Mouse (Mus musculus) adrenal gland, postnatal 36 days (tissue): Measurements from ENCODE around the gene Efcab11. TPM values are rescaled to one million over a fixed set of nuclear protein-coding genes. Genes with fewer than 3 reads are reported as not detected.
A peak's percentile ranks its signal among the peaks of the same experiment; 100 is the strongest.

Experiments used
- DNase-seq, 2 experiments: peaks; one replicate each; pipeline ENCODE4 v3.0.0; 2021; ENCODE audit warnings: mixed read lengths in 1 of 2
- long read RNA-seq, 2 experiments: library from polyadenylated mRNA; stranded (forward); transcript quantifications; one replicate each; pipeline ENCODE4 v2.0.0; 2021; ENCODE audit warnings: borderline sequencing depth in 2 of 2
- total RNA-seq, 2 experiments: library from RNA; stranded (reverse); gene quantifications; 2 replicates each; pipeline ENCODE4 v1.2.3; 2021

Gene Efcab11
- under 1 TPM; 0.36 to 0.56 TPM for total RNA-seq
- long read RNA-seq, experiment 1, partial matches to known transcripts: 0 of 2 reads
- long read RNA-seq, experiment 1, other reads (novel, unspliced or antisense): 1 of 2 reads
- long read RNA-seq, experiment 2: 0 reads

DNA sequence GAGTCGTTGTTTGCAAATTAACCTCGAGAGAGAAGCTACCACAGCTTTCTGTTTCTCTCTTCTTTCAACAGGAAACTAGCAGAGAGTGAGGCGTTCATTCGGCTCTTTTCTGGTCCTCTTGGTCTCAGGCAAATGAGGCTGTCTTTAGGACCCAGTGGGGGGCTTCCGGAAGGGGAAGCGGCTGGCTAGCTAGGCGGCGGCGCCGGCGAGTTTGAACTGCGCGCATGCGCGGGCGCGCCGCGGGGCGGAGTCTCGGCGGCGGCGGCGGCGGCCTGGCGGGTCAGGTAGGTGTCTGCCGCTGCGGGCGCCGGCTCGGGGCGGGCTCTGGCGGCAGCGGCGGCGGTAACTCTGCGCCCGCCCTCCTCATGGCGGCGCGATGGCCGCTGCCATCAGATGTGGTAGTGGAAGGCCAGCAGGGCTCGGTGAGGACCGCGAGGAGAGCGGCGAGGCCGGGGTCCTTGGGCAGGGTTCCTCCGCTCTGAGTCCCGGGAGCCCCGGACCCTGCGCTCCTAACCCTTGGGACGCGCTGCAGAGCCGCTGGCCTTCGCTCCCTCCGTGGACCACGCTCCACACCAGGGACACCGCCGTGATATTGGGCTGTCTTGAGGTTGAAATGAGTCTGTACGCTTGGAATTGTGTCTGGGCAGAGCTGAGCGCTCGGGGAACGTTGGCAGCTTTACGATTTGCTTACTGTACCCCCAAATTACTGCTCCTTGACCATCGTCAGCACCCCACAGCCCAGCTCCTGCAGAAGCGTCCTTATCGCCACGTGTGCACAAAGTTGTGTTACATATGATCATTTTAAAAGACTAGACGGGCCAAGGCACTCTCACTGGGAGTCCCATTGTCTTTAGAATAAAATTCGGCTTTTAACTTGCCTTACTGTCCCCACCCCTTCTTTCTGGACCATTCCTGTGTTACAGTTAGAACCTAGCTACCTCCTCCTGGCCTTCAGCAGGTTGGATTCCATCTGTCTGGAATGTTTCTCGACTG, at the start of gene Efcab11, which contains the start of gene Tdp1:
TSS of gene Efcab11 (minus strand) at position 171 of the 993 bp plus-strand sequence.
TSS of gene Tdp1 (plus strand) at position 249 of the 993 bp plus-strand sequence.
- peak; percentile 94 to 97 for DNase-seq

DNA sequence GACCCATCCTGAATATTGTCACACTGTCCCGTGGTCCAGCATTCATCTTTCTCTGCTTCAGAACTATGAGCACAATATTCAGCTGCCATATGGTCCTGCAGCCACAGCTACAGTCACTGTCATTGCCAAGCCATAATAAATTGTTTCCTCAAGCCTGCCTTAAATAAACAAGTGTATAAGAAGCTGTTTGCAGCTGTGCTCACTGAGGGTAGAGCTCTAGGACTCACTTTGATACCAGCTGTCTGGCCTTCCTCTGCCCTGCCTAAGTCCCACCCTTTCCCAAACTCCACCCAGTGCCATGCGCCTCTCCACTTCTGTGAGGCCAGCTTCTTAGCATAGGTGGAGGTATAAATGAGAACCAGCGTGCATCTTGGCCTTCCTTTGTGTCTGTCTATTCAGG, 49.4 kb upstream of the Efcab11 start:
- no peak for DNase-seq

- DNase-seq: no peak
These were observed 48.0 kb upstream of the Efcab11 start for GRCm38 (mm10) chr12:99932245-99932644.

GRCm38 (mm10) chr12:99929160-99929559, 44.9 kb upstream of the Efcab11 start:
- no peak for DNase-seq

DNA sequence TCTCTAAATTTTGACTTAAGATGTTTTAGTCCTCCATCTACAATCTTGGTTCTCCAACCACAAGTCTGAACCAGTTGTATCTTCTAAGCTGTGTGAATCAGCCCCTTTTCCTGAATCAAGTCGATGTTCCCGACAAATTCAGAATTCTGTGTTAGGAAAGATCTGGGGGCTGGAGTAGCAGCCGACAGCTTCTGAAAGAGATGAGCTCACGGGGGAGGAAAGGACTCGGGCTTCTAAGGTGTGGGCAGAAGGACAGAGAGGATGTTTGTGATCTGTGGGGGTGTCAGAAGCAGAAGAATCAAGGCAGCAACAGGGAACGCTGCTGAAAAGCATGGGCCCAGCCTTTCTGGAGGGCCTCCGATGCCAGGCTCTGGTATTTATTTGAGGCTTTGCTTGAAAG, 44.1 kb upstream of the Efcab11 start:
- no peak for DNase-seq

DNA sequence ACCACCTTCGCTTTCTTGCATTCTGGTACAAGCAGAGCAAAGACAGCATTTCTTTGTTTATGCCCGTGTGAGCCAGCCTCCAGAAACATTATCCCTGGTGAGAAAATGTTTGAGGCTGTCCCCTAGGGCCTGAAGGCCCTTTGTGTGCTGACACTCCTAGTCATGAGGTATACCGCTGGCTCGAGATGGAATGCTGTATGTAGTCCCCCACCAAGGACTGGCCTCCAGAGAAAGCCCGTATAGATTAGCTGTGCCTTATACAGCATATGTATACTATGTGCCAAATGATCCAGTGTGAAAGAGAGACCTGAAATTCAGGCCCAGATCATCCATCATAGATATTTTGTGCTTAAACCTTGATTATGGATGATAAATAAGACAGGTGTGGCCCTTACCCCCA, 39.5 kb upstream of the Efcab11 start:
- no peak for DNase-seq

DNA sequence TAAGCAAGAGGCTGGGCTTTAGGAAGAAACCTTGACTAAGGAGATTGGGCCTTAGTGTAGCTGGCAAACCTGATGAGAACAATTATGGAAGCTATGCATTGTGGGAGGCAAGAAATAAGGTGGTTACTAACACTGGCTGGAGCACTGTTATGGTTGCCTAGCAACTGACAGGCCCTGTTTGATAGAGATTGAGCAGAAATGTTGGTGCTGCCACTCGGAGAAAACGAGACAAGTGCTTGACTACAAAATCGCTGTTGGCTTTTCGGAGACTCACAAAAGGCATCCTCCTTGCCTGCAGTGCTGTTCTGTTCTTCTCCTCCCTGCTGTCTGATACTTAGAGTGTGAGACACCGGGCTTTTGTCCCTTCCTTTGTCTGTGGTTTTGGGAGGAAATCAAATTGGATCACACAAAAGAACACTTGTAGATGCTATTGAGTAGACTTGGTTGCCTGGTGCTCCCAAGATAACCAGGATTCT, 38.9 kb upstream of the Efcab11 start:
- no peak for DNase-seq

GRCm38 (mm10) chr12:99921045-99921444, 36.8 kb upstream of the Efcab11 start:
- DNase-seq: no peak

GRCm38 (mm10) chr12:99919636-99920035, 35.4 kb upstream of the Efcab11 start:
- no peak for DNase-seq

DNA sequence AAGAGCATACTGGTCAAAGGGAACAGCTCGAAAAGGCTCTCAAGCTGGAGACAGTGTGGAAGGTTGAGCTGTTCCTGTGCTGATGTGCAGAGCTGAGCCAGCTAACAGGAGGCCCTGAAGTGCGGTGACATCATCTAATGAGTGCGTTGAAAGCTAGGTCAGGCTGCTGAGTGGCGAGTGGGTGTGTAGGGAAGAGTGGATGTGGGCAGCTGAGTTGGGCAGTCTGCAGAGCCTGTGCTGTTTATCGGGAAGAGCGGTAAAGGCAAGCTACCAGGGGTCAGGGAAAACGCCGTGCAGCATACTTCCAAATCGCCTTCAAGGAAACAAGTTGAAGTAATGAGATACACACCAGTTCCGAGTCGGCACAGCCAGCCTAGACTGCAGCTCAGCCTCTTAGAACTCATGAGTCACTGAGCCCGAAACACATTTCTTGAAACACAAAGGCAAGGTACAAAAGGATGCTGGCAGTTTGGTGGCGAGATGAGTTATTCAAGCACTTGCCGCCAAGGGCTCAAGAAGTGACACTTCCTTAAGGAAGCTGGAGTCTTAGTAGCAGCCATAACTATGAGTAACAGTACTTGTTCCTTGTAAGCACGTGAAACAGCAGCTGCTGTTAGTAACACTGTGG, 33.7 kb upstream of the Efcab11 start:
- DNase-seq: peak; percentile 37 to 47

GRCm38 (mm10) chr12:99911466-99911865, 27.2 kb upstream of the Efcab11 start:
- no peak for DNase-seq

GRCm38 (mm10) chr12:99904537-99904936, 20.3 kb upstream of the Efcab11 start:
- DNase-seq: no peak

DNA sequence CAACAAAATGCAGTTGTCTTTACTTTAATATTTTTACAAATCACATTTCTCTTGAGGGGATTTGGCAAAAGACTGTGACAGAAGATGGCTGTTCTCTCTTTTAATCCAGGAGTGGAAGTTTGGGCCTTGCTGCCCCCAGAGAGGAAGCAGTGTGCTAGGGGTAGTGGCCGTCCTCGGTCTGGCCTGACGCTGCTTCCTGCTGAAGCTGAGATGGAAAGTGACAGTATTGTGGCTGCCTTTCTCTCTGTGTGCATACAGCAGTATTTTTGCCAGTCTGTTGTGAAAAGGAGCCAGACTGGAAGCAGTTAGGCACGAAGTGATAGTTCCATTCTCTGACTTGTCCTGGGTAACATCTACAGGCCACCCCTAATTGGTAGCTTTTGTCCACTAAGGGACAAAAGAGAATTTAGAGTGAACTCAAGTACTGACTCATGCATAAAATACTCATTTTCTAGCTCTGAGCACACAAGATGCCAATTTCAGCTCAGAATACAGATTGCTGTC, 18.7 kb upstream of the Efcab11 start:
- DNase-seq: peak in 1 of 2 experiments; percentile 11

GRCm38 (mm10) chr12:99901973-99902866, 18.0 kb upstream of the Efcab11 start:
- peak; percentile 17 to 25 for DNase-seq

- no peak for DNase-seq
These were observed 15.8 kb upstream of the Efcab11 start for GRCm38 (mm10) chr12:99899991-99900390.

DNA sequence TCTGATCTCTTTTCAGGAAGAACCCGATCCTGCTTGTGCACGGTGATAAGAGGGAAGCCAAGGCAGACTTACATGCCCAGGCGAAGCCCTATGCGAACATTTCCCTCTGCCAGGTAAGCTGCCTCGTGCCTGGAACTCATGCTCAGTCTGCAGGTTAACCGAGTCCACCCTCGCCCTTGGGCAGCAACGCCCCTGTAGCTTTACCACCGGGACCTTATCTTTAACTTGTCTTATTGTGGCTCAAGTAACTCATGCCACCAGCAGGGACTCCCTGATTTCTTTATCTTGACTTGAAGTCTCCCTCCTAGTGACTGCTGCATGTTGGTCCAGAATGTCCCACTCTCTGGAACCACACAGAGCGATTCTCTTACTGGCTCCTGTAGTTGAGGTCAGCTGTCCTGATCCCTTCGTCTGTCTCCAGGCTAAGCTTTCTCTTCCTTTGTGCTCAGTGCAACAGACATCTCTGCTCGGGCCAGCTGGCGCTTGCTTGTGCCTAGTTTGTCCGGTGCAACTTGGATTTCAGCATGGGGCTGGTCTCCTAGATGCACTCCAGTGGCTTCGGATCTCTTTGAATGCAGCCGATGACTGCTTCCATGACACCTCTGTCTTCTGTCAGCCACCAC, 14.1 kb upstream of the Efcab11 start:
- DNase-seq: no peak

- no peak for DNase-seq
These were observed 13.6 kb upstream of the Efcab11 start for GRCm38 (mm10) chr12:99897846-99898245.

GRCm38 (mm10) chr12:99885282-99885901, 1.2 kb upstream of the Efcab11 start:
- no peak for DNase-seq

- DNase-seq: no peak
These were observed 530 bp downstream of the Efcab11 start for GRCm38 (mm10) chr12:99883713-99884105.

DNA sequence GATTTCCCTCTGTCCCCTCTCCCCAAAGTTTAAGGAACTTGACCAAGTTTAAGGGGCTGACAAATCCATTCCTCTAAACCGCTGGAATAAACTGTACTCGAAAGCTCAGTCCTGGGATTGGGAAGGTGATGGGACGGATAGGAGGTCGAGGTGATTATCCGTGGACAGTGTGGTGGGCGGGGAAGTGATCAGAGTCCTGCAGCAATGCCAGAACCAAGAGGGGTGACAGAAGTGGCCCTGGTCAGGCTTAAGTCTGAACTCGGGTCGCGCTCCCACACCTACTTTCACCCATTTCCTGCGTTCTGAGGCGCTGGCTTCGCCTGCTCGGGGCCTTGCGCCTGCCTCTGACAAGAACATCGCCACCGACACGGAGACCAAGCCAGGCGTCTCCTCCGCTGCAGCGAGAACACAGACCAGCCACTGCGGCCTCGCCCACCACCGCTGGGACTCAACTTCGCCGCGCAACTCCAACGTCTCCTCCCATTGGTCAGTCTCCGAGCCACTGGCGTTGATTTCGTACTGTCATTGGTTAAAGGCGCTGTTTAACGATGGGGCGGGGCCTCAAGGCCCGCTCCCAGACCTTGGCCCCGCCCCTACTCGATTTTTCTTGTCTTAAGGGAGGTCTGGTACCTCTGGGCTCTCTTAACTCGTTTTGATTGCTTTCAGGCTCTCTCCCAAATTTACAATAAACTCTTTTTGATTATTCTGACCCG, 1.1 kb downstream of the Efcab11 start:
- DNase-seq: peak; percentile 89
